ENCODE assay signal across 9 mouse cellular contexts in the genomic region with DNA sequence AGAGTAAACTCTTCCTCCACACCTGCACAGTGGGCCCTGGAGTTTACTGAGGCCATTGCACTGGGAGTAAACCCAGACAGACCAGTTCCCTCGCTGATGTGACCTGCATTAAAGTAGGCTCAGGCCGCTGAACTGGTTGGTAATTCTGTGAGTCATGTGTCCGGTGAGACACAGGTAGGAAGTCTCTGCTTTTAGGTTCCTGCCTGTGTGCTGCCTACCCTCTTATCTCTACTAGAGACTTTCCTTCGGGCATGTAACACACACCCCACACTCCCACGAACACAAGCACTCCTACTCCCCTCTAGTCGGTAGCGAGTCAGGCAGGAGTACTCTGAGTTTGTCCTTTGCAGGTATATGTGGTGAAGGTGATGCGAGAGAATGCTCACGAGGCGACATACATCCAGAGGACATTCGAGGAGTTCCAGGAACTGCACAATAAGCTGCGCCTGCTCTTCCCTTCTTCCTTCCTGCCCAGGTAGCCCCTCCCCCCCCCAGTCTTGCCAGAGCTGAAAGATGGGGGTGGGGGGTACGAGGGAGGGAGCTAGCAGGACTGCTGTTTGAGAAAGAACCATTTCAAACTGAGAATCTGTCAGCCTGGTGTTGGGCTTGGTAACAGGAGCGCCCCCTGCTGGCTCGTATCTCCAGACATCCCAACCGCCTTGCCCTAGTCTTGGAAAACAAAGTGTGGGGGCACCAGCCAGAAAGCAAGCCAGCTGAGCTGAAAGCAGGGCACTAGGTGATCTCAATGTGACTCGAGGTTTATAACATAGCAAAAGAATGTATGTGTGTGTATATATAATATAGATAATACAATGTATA. TPM values are rescaled to one million over a fixed set of nuclear protein-coding genes. Genes with fewer than 3 reads are reported as not detected.
DNase-seq lines count a peak whose midpoint lies in the region; ATAC-seq and TF ChIP-seq lines count a peak whose summit lies in the region.
"Had no signal": no experiment of that assay in that cellular context is flagged by ENCODE, and none has a peak within 500 bp of the region (broad histone marks: within the 10 kb centered on the region; RNA-seq: fewer than 3 reads in every experiment).

No protein-coding gene starts in this region.

- TF ChIP-seq EP300 in CH12.LX (IDR thresholded peaks at IDR 0.05; ENCODE audit: low read length) = no peak

- no peak overlapping the region for H3K4me3 ChIP-seq in CH12.LX (replicated peaks in 1 of 3; ENCODE audit: low read depth in 2 of 3, low read length in 2 of 3, poor library complexity in 1 of 3)
- no peak overlapping the region for H3K4me3 ChIP-seq in embryonic fibroblast, embryonic 13.5 days (ENCODE audit: insufficient read depth, low read length)
- no peak overlapping the region for H3K4me3 ChIP-seq in heart, embryonic 16.5 days (ENCODE audit: low read length)
- H3K4me3 ChIP-seq: limb, embryonic 15.5 days had no signal

- peaks cover 87 to 99% of the 10 kb centered on the region in 2 experiments for H3K36me3 ChIP-seq in CH12.LX (replicated peaks in 1 of 2; ENCODE audit: control insufficient read depth in 1 of 2, insufficient read depth in 1 of 2, low read length in 1 of 2)
- H3K36me3 ChIP-seq in heart, embryonic 16.5 days (ENCODE audit: control insufficient read depth, insufficient read depth) = peaks cover 63% of the 10 kb centered on the region

- no peak overlapping the region for H3K9ac ChIP-seq in CH12.LX (ENCODE audit: insufficient read depth, low read depth)
- H3K9ac ChIP-seq in heart, embryonic 16.5 days (ENCODE audit: low read length) = no peak overlapping the region
- H3K9ac ChIP-seq: limb, embryonic 15.5 days had no signal

- H3K27me3 ChIP-seq in CH12.LX (replicated peaks) = no peaks in the 10 kb centered on the region
- H3K27me3 ChIP-seq in heart, embryonic 16.5 days (ENCODE audit: control insufficient read depth, insufficient read depth, low read length) = no peaks in the 10 kb centered on the region
- H3K27me3 ChIP-seq: limb, embryonic 15.5 days had no signal

- H3K27ac ChIP-seq in CH12.LX (ENCODE audit: insufficient read depth, low read depth) = no peak overlapping the region
- H3K27ac ChIP-seq in embryonic fibroblast, embryonic 13.5 days (ENCODE audit: insufficient read depth, low read length) = no peak overlapping the region
- no peak overlapping the region for H3K27ac ChIP-seq in heart, embryonic 16.5 days (ENCODE audit: low read length)
- H3K27ac ChIP-seq: limb, embryonic 15.5 days had no signal

- dilution Hi-C loops in CH12.LX (cut with MboI; ENCODE audit: extremely low pct_ligation_motif_present, extremely low pct_unique_long_range_greater_than_20kb, low sequenced_read_pairs) = no loop called here

- peak; percentile 71 for DNase-seq in CH12.LX (ENCODE audit: extremely low read depth)
- DNase-seq in adrenal gland, postnatal 36 days = peak; percentile 79 to 86
- DNase-seq in kidney, postnatal 4 days = peak; percentile 87 to 90
- peak; percentile 72 to 76 for DNase-seq in lung, adult 18-20 months
- DNase-seq in retina, postnatal 7 days (ENCODE audit: low read depth, low spot score) = peak; percentile 61
- DNase-seq in thymus, postnatal 4 days = peak; percentile 87

- TF ChIP-seq POLR2A in CH12.LX (IDR thresholded peaks at IDR 0.05; ENCODE audit: low read depth, low read length) = no peak
- TF ChIP-seq POLR2A in embryonic fibroblast, embryonic 13.5 days (IDR thresholded peaks at IDR 0.05; ENCODE audit: low read depth, low read length) = no peak

- WGBS in heart, embryonic 16.5 days = 40% methylated on average over 17 of the region's 17 CpGs

- in situ Hi-C loops in CH12.LX (cut with MboI; ENCODE audit: low pct_ligation_motif_present, low pct_unique_long_range_greater_than_20kb, low sequenced_read_pairs) = no loop called here

- no peaks in the 10 kb centered on the region for H3K79me2 ChIP-seq in CH12.LX (replicated peaks; ENCODE audit: control insufficient read depth, extremely low read depth, insufficient read depth, poor library complexity, severe bottlenecking)

- peaks cover 0 to 3% of the 10 kb centered on the region in 2 experiments; a peak in 2 of 4 replicates for H3K4me1 ChIP-seq in CH12.LX (ENCODE audit: control insufficient read depth in 1 of 2, insufficient read depth in 2 of 2)
- H3K4me1 ChIP-seq in embryonic fibroblast, embryonic 13.5 days (ENCODE audit: control insufficient read depth, insufficient read depth, low read length) = no peaks in the 10 kb centered on the region
- no peaks in the 10 kb centered on the region for H3K4me1 ChIP-seq in heart, embryonic 16.5 days (ENCODE audit: control insufficient read depth, insufficient read depth, low read length)

- ATAC-seq in heart, embryonic 16.5 days (replicated peaks; ENCODE audit: extremely low read depth, insufficient read depth, low FRiP score) = peak; percentile 20

- no peaks in the 10 kb centered on the region for H3K9me3 ChIP-seq in CH12.LX (replicated peaks; ENCODE audit: low read length)
- H3K9me3 ChIP-seq in heart, embryonic 16.5 days (replicated peaks; ENCODE audit: control insufficient read depth, low read length) = no peaks in the 10 kb centered on the region
- H3K9me3 ChIP-seq: limb, embryonic 15.5 days had no signal

- H3K4me2 ChIP-seq in CH12.LX (ENCODE audit: insufficient read depth, low read depth, poor library complexity, severe bottlenecking) = no peak overlapping the region
- H3K4me2 ChIP-seq in heart, embryonic 16.5 days (ENCODE audit: low read depth, low read length) = no peak overlapping the region
- H3K4me2 ChIP-seq: limb, embryonic 15.5 days had no signal

- peak; percentile 30 to 84 for TF ChIP-seq CTCF in CH12.LX (conservative IDR thresholded peaks at IDR 0.05 in 1 of 2, IDR thresholded peaks at IDR 0.05 in 1 of 2; ENCODE audit: low read depth in 2 of 2, low read length in 2 of 2)
- TF ChIP-seq CTCF in embryonic fibroblast, embryonic 13.5 days (IDR thresholded peaks at IDR 0.05; ENCODE audit: borderline replicate concordance, insufficient read depth, low read length) = peak; percentile 56

- peak; percentile 60 for TF ChIP-seq RAD21 in CH12.LX (IDR thresholded peaks at IDR 0.05; ENCODE audit: low read depth, low read length)

TF ChIP-seq in CH12.LX, 34 proteins besides CTCF, POLR2A, EP300 and RAD21:
- TF ChIP-seq SMC3 (IDR thresholded peaks at IDR 0.05; ENCODE audit: low read depth, low read length) (peak; percentile 90), NRF1 (IDR thresholded peaks at IDR 0.05; ENCODE audit: low read depth, low read length) (no peak), JUN (IDR thresholded peaks at IDR 0.05; ENCODE audit: insufficient read depth, low read depth, low read length) (no peak), CHD2 (IDR thresholded peaks at IDR 0.05; ENCODE audit: low read length) (no peak), ZC3H11A (IDR thresholded peaks at IDR 0.05; ENCODE audit: low read depth, low read length) (peak; percentile 35), MXI1 (IDR thresholded peaks at IDR 0.05; ENCODE audit: low read depth, low read length) (no peak), ZNF384 (IDR thresholded peaks at IDR 0.05; ENCODE audit: low read depth, low read length) (no peak), MEF2A (IDR thresholded peaks at IDR 0.05; ENCODE audit: borderline replicate concordance, low read depth, low read length) (no peak), GABPA (IDR thresholded peaks at IDR 0.05; ENCODE audit: insufficient replicate concordance, low read depth, low read length) (no peak), ELF1 (IDR thresholded peaks at IDR 0.05; ENCODE audit: low read depth, low read length) (no peak), ZKSCAN1 (IDR thresholded peaks at IDR 0.05; ENCODE audit: borderline replicate concordance, low read depth, low read length) (no peak), CHD1 (IDR thresholded peaks at IDR 0.05; ENCODE audit: low read depth, low read length) (no peak), IRF4 (IDR thresholded peaks at IDR 0.05; ENCODE audit: low read depth, low read length) (peak; percentile 18; the same call in 1 of the 2 replicates), ZMIZ1 (IDR thresholded peaks at IDR 0.05; ENCODE audit: low read depth, low read length) (no peak)

RNA-seq across cellular contexts. Expression of a gene that starts 29.8 kb away (rescaled TPM):
- 47.6 and 50.6 TPM in 2 replicates for total RNA-seq in CH12.LX (2012; rRNA removed)
- 46.7 and 47.5 TPM in 2 replicates for total RNA-seq in CH12.LX (2014; rRNA removed)
- polyA plus RNA-seq in CH12.LX (2012; ENCODE audit: insufficient read length, low read depth) = 31.4 and 33.1 TPM in 2 replicates
- 10 to 100 TPM; 92.4 to 97.3 TPM for total RNA-seq in adrenal gland, postnatal 36 days (2021)
- polyA plus RNA-seq in embryonic fibroblast, embryonic 13.5 days (2011; ENCODE audit: insufficient read length, low read depth, missing spikeins) = 55.8 and 63.3 TPM in 2 replicates
- polyA plus RNA-seq in heart, embryonic 16.5 days (2015; fragmentation: Nextera tagmentation; extraction: Ambion mirVana) = 22.3 and 25.1 TPM in 2 replicates

RNA-seq across cellular contexts. Expression of a gene that starts 55.7 kb away (rescaled TPM):
- total RNA-seq in CH12.LX (2012; rRNA removed) (15.9 and 16.5 TPM in 2 replicates), CH12.LX (2014; rRNA removed) (7.2 and 8.7 TPM in 2 replicates)
- polyA plus RNA-seq in CH12.LX (2012; ENCODE audit: insufficient read length, low read depth) = 9.2 and 12.0 TPM in 2 replicates
- 1 to 10 TPM; 5.4 to 6.3 TPM for total RNA-seq in adrenal gland, postnatal 36 days (2021)
- 2.5 and 3.2 TPM in 2 replicates for polyA plus RNA-seq in embryonic fibroblast, embryonic 13.5 days (2011; ENCODE audit: insufficient read length, low read depth, missing spikeins)
- polyA plus RNA-seq in heart, embryonic 16.5 days (2015; fragmentation: Nextera tagmentation; extraction: Ambion mirVana) = 9.5 and 10.1 TPM in 2 replicates
